Mouse (Mus musculus) forebrain, postnatal 0 days (tissue): ENCODE data around the gene Zfp113. TPM values are rescaled to one million over a fixed set of nuclear protein-coding genes. Genes with fewer than 3 reads are reported as not detected.
A peak's percentile ranks its signal among the peaks of the same experiment; 100 is the strongest.

Experiments used
- ATAC-seq: fragments of 200-750 bp; cut with Nextera tagmentation; 2 replicates; pipeline ENCODE4 v1.8.0; 2017; ENCODE audit warnings: mild to moderate bottlenecking, moderate library complexity
- DNase-seq: peaks from one replicate; pipeline ENCODE4 v3.0.0-alpha.2; 2015
- H3K27ac ChIP-seq: fragments of 300-500 bp; sonication (generic); 2 replicates; pipeline ENCODE4 v1.5.1; 2014; ENCODE audit warnings: low read depth, mild to moderate bottlenecking, antibody characterized with exemption, low read length, moderate library complexity, mixed read lengths
- H3K27me3 ChIP-seq: fragments of 300-500 bp; sonication (generic); 2 replicates; pipeline ENCODE4 v1.6.1; 2014; ENCODE audit warnings: mild to moderate bottlenecking, low read length, mixed read lengths; ENCODE audit not compliant: insufficient read depth
- H3K36me3 ChIP-seq: fragments of 300-500 bp; sonication (generic); 2 replicates; pipeline ENCODE4 v1.6.1; 2014; ENCODE audit warnings: mild to moderate bottlenecking, moderate library complexity; ENCODE audit not compliant: insufficient read depth
- H3K4me1 ChIP-seq: fragments of 300-500 bp; sonication (generic); 2 replicates; pipeline ENCODE4 v1.6.1; 2014; ENCODE audit warnings: antibody characterized with exemption; ENCODE audit not compliant: insufficient read depth
- H3K4me2 ChIP-seq: fragments of 300-500 bp; sonication (generic); 2 replicates; pipeline ENCODE4 v1.6.1; 2014; ENCODE audit warnings: low read depth, mild to moderate bottlenecking, moderate library complexity
- H3K4me3 ChIP-seq: fragments of 300-500 bp; sonication (generic); 2 replicates; pipeline ENCODE4 v1.5.1; 2014; ENCODE audit warnings: low read depth, low read length, mixed read lengths
- H3K9ac ChIP-seq: fragments of 300-500 bp; sonication (generic); 2 replicates; pipeline ENCODE4 v1.6.1; 2014; ENCODE audit warnings: mild to moderate bottlenecking
- H3K9me3 ChIP-seq: fragments of 300-500 bp; sonication (generic); 2 replicates; pipeline ENCODE4 v1.6.1; 2016; ENCODE audit warnings: low read length
- CTCF ChIP-seq: sonication (generic); IDR thresholded peaks from 2 replicates; pipeline ENCODE4 v1.5.1; 2016; ENCODE audit warnings: antibody characterized with exemption, control low read depth, low read depth
- WGBS: fragments of 180-500 bp; shearing (Covaris S2); extraction: QIAGEN DNeasy Blood & Tissue Kit; methylation state at CpG from one replicate; pipeline ENCODE4 v1.1.7; 2014; 5-methylcytosine and 5-hydroxymethylcytosine counted together
- polyA plus RNA-seq: library from polyadenylated mRNA; unstranded; fragments of >200 nt; fragmentation: Nextera tagmentation; extraction: Ambion mirVana; gene quantifications from 2 replicates; pipeline ENCODE4 v1.2.1, GENCODE M21; 2015
- total RNA-seq: library from RNA; depleted of rRNA; stranded (reverse); fragments of >200 nt; gene quantifications from 2 replicates; pipeline ENCODE4 v1.2.3, GENCODE M21; 2014

The Zfp113 gene
- total and polyA plus RNA-seq, 2 experiments from 2014 or later: 10.7 to 13.6 TPM

GRCm38 (mm10) chr5:138187661-138188306, 32.2 kb upstream of the Zfp113 start:
- peak overlapping the region; percentile 73 for H3K4me3 ChIP-seq
- ATAC-seq: peak; percentile 94
- peak overlapping the region; percentile 70 for H3K9ac ChIP-seq
- H3K27me3 ChIP-seq: no peaks in the 10 kb centered on the region
- H3K9me3 ChIP-seq: no peaks in the 10 kb centered on the region
- H3K36me3 ChIP-seq: peaks cover 18% of the 10 kb centered on the region
- peak overlapping the region; percentile 77 for H3K4me2 ChIP-seq
- DNase-seq: peak; percentile 88
- WGBS: 2% methylated on average over 10 of the region's 10 CpGs
- H3K27ac ChIP-seq: peak overlapping the region; percentile 73
- peaks cover 15% of the 10 kb centered on the region for H3K4me1 ChIP-seq
- no peak for TF ChIP-seq CTCF

GRCm38 (mm10) chr5:138186950-138187638, 31.6 kb upstream of the Zfp113 start, which contains the start of the genes Taf6 and Cnpy4:
Taf6 (minus strand) TSS chr5:138187451.
Cnpy4 (plus strand) TSS chr5:138187485.
- peak within 1 kb of the TSS; percentile 73 for H3K27ac ChIP-seq
- peak within 1 kb of the TSS; percentile 77 for H3K4me2 ChIP-seq
- H3K36me3 ChIP-seq: peaks cover 23% of the 10 kb centered on the region
- TF ChIP-seq CTCF: no peak
- under 1% methylated on average over 31 of the region's 31 CpGs for WGBS
- no peaks in the 10 kb centered on the region for H3K9me3 ChIP-seq
- no peaks in the 10 kb centered on the region for H3K27me3 ChIP-seq
- H3K9ac ChIP-seq: peak within 1 kb of the TSS; percentile 70
- peak within 1 kb of the TSS; percentile 73 for H3K4me3 ChIP-seq
- DNase-seq: peak; percentile 95
- H3K4me1 ChIP-seq: peaks cover 15% of the 10 kb centered on the region
- peak; percentile 90 for ATAC-seq

GRCm38 (mm10) chr5:138173217-138173616, 17.7 kb upstream of the Zfp113 start:
- Histone ChIP-seq H3K4me3 (no peak overlapping the region), H3K9ac (no peak overlapping the region), H3K27me3 (no peaks in the 10 kb centered on the region), H3K4me1 (peaks cover 15% of the 10 kb centered on the region), H3K9me3 (no peaks in the 10 kb centered on the region), H3K36me3 (peaks cover 42% of the 10 kb centered on the region), H3K27ac (no peak overlapping the region), H3K4me2 (no peak overlapping the region; the same call in 1 of the 2 replicates)
- 74% methylated on average over 3 of the region's 3 CpGs for whole genome bisulfite sequencing
- ATAC-seq (no peak), DNase-seq (no peak)
- no peak for TF ChIP-seq CTCF

DNA sequence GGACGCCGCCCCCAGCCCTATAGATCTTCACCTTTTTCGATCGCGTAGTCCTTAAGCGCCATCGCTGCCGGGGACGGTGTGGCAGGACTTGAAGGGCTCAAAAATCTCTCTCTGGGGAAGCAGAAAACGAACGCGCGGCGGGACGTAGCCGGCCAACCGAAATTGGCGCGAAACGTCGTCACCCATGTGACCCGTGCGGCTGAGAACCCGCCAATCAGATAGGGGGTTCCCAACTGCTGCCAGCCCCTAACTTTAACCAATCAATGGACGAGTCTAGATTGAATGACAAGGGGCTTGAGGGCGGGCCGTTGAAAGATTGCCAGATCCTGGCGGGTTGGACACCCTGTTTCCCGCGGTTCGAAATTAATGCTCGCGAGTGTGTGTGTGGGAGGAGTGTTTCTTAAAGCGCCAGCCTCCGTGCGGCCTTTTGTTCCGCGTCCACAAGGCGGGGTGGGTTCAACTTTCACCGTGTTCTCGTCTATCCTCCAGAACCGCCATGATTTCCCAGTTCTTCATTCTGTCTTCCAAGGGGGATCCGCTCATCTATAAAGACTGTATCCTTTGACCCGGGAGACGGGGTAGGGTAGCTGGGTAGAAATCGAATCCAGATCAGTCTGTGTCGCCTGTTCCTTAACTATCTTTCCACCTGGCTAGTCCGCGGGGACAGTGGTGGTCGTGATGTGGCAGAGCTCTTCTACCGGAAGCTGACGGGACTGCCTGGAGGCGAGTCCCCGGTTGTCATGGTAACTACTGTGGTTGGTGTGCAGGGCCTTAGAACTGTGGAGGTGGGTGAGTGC, 16.3 kb upstream of the Zfp113 start, which contains the start of the genes Ap4m1 and Mcm7:
Ap4m1 (plus strand) TSS at position 308 of the 797 bp plus-strand sequence.
Mcm7 (minus strand) TSS at position 728 of the 797 bp plus-strand sequence.
- under 1% methylated on average over 54 of the region's 54 CpGs for WGBS

DNA sequence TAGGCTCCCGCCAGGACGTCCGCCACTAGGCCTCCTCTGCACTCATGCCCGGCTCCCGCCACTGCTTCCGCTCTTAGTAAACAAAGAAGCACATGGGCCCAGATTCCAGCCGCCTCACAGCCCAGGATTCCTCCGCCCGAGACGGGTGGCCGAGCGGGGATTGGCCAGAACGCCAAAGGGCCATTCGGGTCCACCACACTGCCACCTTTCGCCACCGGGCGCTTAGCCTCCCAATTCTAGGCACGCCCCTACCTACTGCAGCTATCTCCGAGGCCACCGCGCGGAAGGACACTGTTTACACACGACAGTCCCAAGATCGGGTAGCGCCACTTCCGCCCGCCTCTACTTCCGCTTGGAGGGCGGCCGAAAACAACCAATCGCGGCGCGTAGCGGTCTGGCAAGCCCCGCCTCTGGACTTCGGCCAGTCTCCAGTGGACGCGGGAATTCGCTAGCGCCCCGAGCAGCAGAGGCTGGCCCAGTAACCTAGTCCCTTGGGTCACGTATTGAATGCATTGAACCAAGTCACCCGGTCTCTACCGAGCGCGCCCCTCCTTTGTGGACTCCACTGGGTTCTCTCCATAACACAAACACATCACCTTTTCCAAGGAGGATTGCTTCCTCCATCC, 15.5 kb upstream of the Zfp113 start:
- DNase-seq: peak; percentile 98
- H3K27ac ChIP-seq: peak overlapping the region; percentile 87
- peak; percentile 80 for ATAC-seq
- peak overlapping the region; percentile 52 for H3K9ac ChIP-seq
- peaks cover 15% of the 10 kb centered on the region for H3K4me1 ChIP-seq
- WGBS: under 1% methylated on average over 47 of the region's 47 CpGs
- no peaks in the 10 kb centered on the region for H3K27me3 ChIP-seq
- H3K4me3 ChIP-seq: peak overlapping the region; percentile 83
- H3K4me2 ChIP-seq: peak overlapping the region; percentile 97
- H3K36me3 ChIP-seq: peaks cover 45% of the 10 kb centered on the region
- TF ChIP-seq CTCF: peak; percentile 18; the same call in 1 of the 2 replicates
- no peaks in the 10 kb centered on the region for H3K9me3 ChIP-seq

More for the DNA sequence above, 16.3 kb upstream of the Zfp113 start, which contains the start of the genes Ap4m1 and Mcm7:
- Histone ChIP-seq H3K9me3 (no peaks in the 10 kb centered on the region), H3K9ac (peak within 1 kb of the TSS; percentile 72), H3K36me3 (peaks cover 42% of the 10 kb centered on the region), H3K4me1 (peaks cover 15% of the 10 kb centered on the region), H3K4me3 (peak within 1 kb of the TSS; percentile 83), H3K4me2 (peak within 1 kb of the TSS; percentile 97), H3K27me3 (no peaks in the 10 kb centered on the region), H3K27ac (peak within 1 kb of the TSS; percentile 95)
- DNase-seq (peak; percentile 98), ATAC-seq (peak; percentile 93)
- peak; percentile 19; the same call in 1 of the 2 replicates for TF ChIP-seq CTCF

DNA sequence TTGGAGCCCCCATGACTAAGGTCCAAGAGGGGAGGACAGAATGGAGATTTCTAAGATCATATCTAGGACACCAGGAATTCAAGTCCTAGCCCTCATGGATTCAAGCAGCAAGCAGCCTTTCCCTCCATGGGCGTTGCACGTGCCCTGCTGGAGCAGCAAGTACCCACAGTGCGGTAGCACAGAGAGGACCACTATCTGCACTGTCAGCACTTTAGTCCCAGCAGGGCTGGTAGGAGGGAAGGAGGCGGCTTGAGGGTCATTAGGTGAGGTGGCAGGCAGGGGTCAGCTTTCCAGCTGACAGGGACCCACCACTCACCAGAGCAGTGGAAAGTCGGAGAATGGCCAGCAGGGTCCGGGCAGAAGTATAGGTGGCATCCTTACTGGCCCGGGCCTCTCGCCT, 10.1 kb upstream of the Zfp113 start:
- DNase-seq (no peak), ATAC-seq (no peak)
- TF ChIP-seq CTCF: no peak
- Histone ChIP-seq H3K27me3 (no peaks in the 10 kb centered on the region), H3K4me1 (peaks cover 12% of the 10 kb centered on the region; the same call in 1 of the 2 replicates), H3K9me3 (no peaks in the 10 kb centered on the region), H3K4me3 (no peak overlapping the region), H3K9ac (no peak overlapping the region), H3K27ac (no peak overlapping the region), H3K4me2 (no peak overlapping the region), H3K36me3 (peaks cover 60% of the 10 kb centered on the region)
- 78% methylated on average over 8 of the region's 8 CpGs for WGBS
